Mouse (Mus musculus): ENCODE measurements around the gene Idh3g. TPM values are rescaled to one million over a fixed set of nuclear protein-coding genes. Genes with fewer than 3 reads are reported as not detected.
"Not testable (repeated sequence)": the region's sequence is repeated elsewhere in the genome, so short reads cannot be mapped to it uniquely, and the experiment has no call there.

Idh3g gene
- total RNA-seq, 2 experiments from 2014 or later = 520 to 542 TPM

GRCm38 (mm10) chrX:73758611-73759290, 27.9 kb downstream of the Idh3g start:
- peak in 1 of 2 experiments; percentile 22 for DNase-seq
- intact Hi-C loops (cut with DNase I) = loop anchor here (5.0 kb wide), 1 partner anchor 36 kb away; no protein-coding TSS in a partner anchor

GRCm38 (mm10) chrX:73756334-73757140, 30.2 kb downstream of the Idh3g start, which contains the start of gene Plxnb3:
TSS of gene Plxnb3 (plus strand) at chrX:73757090.
- DNase-seq = no peak
- intact Hi-C loops (cut with DNase I) = loop anchor here (5.0 kb wide), 1 partner anchor 34 kb away; no protein-coding TSS in a partner anchor

GRCm38 (mm10) chrX:73748977-73749376, 37.7 kb downstream of the Idh3g start:
- intact Hi-C loops (cut with DNase I) = no loop called here

DNA sequence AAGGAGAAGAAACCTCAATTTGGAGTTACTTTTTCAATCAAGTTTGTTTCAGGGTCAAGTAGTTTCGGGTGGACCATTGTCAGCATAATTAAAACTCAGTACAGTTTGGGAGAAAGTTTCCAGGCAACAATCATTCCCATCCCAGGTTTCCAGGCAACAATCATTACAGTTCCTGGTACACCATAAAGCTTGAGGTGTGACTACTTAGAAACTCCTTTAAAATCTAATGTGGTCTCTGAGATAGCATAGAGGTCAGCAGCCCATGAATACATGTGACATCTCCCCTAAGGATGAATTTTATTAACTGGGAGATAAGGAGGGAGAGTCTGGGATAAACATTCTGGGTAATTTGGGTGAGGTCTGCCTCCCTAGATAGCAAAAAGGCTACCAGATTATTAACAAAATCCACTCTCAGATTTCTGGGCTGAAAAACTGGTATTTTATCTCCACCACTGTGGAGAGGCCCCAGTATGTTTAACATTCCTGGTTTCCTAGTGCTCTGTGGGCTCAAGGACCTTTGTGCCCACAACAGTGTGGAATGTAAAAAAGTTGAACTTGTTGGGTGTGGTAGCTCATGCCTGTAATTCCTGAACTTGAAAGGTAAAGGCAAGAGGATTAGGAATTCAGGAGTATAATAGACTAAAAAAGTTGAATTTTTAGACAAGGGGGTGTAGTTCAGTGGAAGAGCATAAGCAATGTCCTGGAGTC, 41.8 kb downstream of the Idh3g start:
- no peak for DNase-seq
- intact Hi-C loops (cut with DNase I) = no loop called here

More at GRCm38 (mm10) chrX:73748977-73749376, 37.7 kb downstream of the Idh3g start:
- no peak for DNase-seq

DNA sequence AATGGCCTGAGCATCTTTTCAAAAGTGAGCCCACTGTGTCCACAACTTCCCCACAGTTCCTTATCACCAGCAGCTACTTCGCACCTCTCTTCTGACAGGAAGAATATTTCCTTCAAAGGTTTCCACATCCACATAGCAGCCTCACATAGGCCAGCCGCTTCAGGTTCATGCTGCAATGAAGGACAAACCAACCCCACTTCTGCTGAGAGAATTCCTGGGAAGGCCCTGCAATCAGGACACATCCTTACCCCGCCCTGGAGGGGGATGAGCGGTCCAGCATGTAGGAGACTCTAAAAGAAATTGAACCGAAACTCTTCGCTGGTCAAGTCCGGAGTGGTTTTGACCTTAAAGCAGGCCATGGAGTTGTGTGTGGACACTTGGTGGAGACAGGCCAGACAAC, 46.9 kb downstream of the Idh3g start:
- DNase-seq; intact Hi-C loops (cut with DNase I): not testable (repeated sequence)

GRCm38 (mm10) chrX:73739151-73739550, 47.5 kb downstream of the Idh3g start:
- intact Hi-C loops (cut with DNase I) = no loop called here

DNA sequence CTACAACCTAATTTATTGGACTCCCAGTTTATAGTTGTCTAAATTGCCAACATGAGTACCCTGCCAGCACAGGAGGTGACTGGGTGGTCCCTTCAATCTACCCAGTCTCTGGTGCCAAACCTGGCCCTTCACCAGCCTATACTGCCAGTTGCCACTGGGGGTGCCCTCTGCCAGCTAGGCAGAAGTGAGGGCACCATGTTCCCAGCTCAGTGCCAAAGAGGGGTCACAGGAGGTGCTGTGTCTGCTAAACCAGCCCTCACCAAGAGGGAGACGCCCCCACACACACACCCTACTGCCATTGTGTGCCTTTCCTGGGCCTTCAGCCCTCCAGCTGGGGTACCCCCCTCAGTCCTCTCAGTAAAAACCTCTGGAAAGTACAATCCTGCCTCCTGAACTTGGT, 48.5 kb downstream of the Idh3g start:
- intact Hi-C loops (cut with DNase I) = no loop called here
- no peak for DNase-seq

More at GRCm38 (mm10) chrX:73739151-73739550, 47.5 kb downstream of the Idh3g start:
- no peak for DNase-seq

DNA sequence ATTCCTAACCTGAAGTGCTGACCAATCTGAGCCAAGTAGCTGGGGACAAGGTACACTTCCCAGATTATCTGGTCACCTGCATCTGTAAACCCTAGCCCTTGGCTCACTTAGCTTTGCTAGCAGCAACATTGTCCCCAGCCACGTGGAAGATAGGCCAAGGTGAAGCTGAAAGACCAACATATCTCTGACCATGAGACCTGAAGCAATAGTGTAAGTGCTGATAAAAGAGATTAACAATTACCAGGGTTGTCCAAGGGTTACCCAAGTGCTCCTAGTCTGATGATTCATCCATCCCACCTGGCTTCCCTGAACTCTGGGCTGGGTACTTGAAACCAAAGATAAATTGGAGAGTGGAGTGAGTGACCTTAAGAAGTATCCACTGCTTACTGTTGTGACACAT, 55.8 kb downstream of the Idh3g start:
- no peak for DNase-seq
- intact Hi-C loops (cut with DNase I) = no loop called here

Other genes with a start within 250 kb of the Idh3g start
- under 1 TPM in 1 of 2 experiments, not detected in 1; 0.14 TPM for gene Dusp9, start 147.5 kb downstream of the Idh3g start, total RNA-seq (2021)
- 1 to 10 TPM; 8.0 to 8.4 TPM for gene Pnck, start 126.8 kb downstream of the Idh3g start, total RNA-seq (2021)
- 100 to 1,000 TPM; 112 to 126 TPM for gene Slc6a8, start 113.7 kb downstream of the Idh3g start, total RNA-seq (2021)
- gene Bcap31, start 70.7 kb downstream of the Idh3g start, total RNA-seq (2021) = 100 to 1,000 TPM in 1 of 2 experiments, 10 to 100 TPM in 1; 99.5 to 104 TPM
- 10 to 100 TPM; 23.9 to 28.4 TPM for gene Abcd1, start 70.3 kb downstream of the Idh3g start, total RNA-seq (2021)
- gene Plxnb3, start 29.8 kb downstream of the Idh3g start, total RNA-seq (2021) = under 1 TPM; 0.72 to 0.92 TPM
- 10 to 100 TPM; 36.0 to 43.6 TPM for gene Srpk3, start 12.5 kb downstream of the Idh3g start, total RNA-seq (2021)
- 100 to 1,000 TPM; 103 TPM for gene Ssr4, start 131 bp upstream of the Idh3g start, total RNA-seq (2021)
- gene Pdzd4, start 38.1 kb upstream of the Idh3g start, total RNA-seq (2021) = 1 to 10 TPM; 2.7 to 2.9 TPM
- not detected for gene Avpr2, start 105.2 kb upstream of the Idh3g start, total RNA-seq (2021)
- 1 to 10 TPM; 1.5 to 1.6 TPM for gene L1cam, start 109.2 kb upstream of the Idh3g start, total RNA-seq (2021)
- 1 to 10 TPM; 1.8 to 2.5 TPM for gene Arhgap4, start 135.0 kb upstream of the Idh3g start, total RNA-seq (2021)
- gene Naa10, start 135.0 kb upstream of the Idh3g start, total RNA-seq (2021) = 10 to 100 TPM; 60.1 to 69.0 TPM
- 10 to 100 TPM; 14.2 to 14.9 TPM for gene Renbp, start 144.0 kb upstream of the Idh3g start, total RNA-seq (2021)
- gene Hcfc1, start 179.5 kb upstream of the Idh3g start, total RNA-seq (2021) = 10 to 100 TPM; 64.2 to 64.4 TPM
- 10 to 100 TPM; 54.7 to 56.7 TPM for gene Irak1, start 237.0 kb upstream of the Idh3g start, total RNA-seq (2021)

All from heart, postnatal 10 days (tissue).